Mouse (Mus musculus) embryonic facial prominence, embryonic 12.5 days (tissue): ENCODE results near the gene Sgpp2. TPM values are rescaled to one million over a fixed set of nuclear protein-coding genes. Genes with fewer than 3 reads are reported as not detected.

Source experiments
- ATAC-seq: fragments of 200-750 bp; cut with Nextera tagmentation; 2 replicates; pipeline ENCODE4 v1.8.0; 2017; ENCODE audit not compliant: insufficient number of reproducible peaks, insufficient read depth, low FRiP score, low TSS enrichment
- H3K27ac ChIP-seq: fragments of 300-500 bp; sonication (generic); 2 replicates; pipeline ENCODE4 v1.5.1; 2016; ENCODE audit warnings: mild to moderate bottlenecking
- H3K27me3 ChIP-seq: fragments of 300-500 bp; sonication (generic); 2 replicates; pipeline ENCODE4 v1.6.1; 2016; ENCODE audit warnings: mild to moderate bottlenecking, moderate library complexity
- H3K36me3 ChIP-seq: fragments of 300-500 bp; sonication (generic); 2 replicates; pipeline ENCODE4 v1.6.1; 2016; ENCODE audit warnings: mild to moderate bottlenecking
- H3K4me1 ChIP-seq: fragments of 300-500 bp; sonication (generic); 2 replicates; pipeline ENCODE4 v1.6.1; 2016
- H3K4me2 ChIP-seq: fragments of 300-500 bp; sonication (generic); replicated peaks from 2 replicates; pipeline ENCODE4 v1.6.1; 2016; ENCODE audit warnings: mild to moderate bottlenecking, moderate library complexity
- H3K4me3 ChIP-seq: fragments of 300-500 bp; sonication (generic); 2 replicates; pipeline ENCODE4 v1.5.1; 2016; ENCODE audit warnings: mild to moderate bottlenecking
- H3K9ac ChIP-seq: fragments of 300-500 bp; sonication (generic); 2 replicates; pipeline ENCODE4 v1.6.1; 2016; ENCODE audit warnings: mild to moderate bottlenecking, moderate library complexity
- H3K9me3 ChIP-seq: fragments of 300-500 bp; sonication (generic); 2 replicates; pipeline ENCODE4 v1.6.1; 2016; ENCODE audit warnings: mild to moderate bottlenecking, moderate library complexity
- WGBS: fragments of 180-500 bp; shearing (Covaris S2); methylation state at CpG from one replicate; pipeline ENCODE4 v1.1.7; 2016; 5-methylcytosine and 5-hydroxymethylcytosine counted together
- polyA plus RNA-seq: library from polyadenylated mRNA; unstranded; fragments of >200 nt; fragmentation: Nextera tagmentation; extraction: Ambion mirVana; gene quantifications from 2 replicates; pipeline ENCODE4 v1.2.1, GENCODE M21; 2016

Sgpp2 gene
- polyA plus RNA-seq, 1 experiment from 2014 or later = 4.2 TPM

DNA sequence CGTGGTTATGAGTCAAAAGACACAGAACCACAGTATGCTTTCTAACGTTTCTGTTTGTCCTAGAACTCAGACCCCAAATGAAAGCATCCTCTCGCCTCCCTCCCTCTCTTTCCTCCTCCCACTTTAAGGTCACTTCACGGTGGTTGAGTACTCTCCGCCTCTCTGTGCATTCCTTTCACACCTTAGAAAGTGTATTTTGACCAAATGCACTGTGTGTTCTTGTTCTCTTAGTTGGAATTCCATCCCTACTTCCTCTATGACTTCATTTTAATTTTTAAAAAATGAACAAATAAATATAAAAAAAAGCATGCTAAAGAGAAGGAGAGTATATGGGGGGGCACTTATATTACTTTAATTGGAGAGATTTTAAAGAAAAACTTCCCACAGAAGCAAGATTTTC lies 30.4 kb downstream of the Sgpp2 start:
- no peak overlapping the region for H3K27ac ChIP-seq
- H3K36me3 ChIP-seq = no peaks in the 10 kb centered on the region
- H3K4me3 ChIP-seq = no peak overlapping the region
- WGBS = 55% methylated on average over 5 of the region's 5 CpGs
- ATAC-seq = no peak
- H3K4me2 ChIP-seq = no peak overlapping the region
- no peaks in the 10 kb centered on the region for H3K27me3 ChIP-seq
- H3K4me1 ChIP-seq = peaks cover 7% of the 10 kb centered on the region; the same call in 1 of the 2 replicates
- no peaks in the 10 kb centered on the region for H3K9me3 ChIP-seq
- H3K9ac ChIP-seq = no peak overlapping the region

DNA sequence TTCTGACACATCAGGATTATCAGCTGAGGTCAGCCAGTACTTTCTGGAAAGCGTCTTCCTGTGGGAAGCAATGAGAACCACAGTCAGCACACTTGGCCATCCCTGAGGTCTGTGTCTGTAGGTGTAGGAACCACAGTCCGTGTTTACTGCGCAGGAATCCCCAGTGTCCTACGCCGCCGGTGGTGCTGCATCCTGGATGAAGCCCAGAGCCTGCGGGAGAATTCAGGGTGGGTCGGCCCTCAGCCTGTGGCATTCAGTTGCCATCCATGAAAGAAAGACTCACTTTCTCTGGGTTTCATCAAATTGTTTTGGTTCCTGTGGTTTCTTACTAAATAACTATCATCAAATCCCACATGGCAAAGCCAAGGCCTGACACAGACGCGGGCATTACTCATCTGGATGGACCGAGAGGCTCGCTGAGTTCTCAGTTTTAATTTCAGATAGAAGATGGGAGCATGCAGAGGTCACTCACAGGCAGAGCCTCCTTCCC lies 37.2 kb downstream of the Sgpp2 start:
- no peak overlapping the region for H3K4me3 ChIP-seq
- H3K27ac ChIP-seq = no peak overlapping the region
- H3K36me3 ChIP-seq = no peaks in the 10 kb centered on the region
- H3K27me3 ChIP-seq = no peaks in the 10 kb centered on the region
- ATAC-seq = no peak
- no peak overlapping the region for H3K4me2 ChIP-seq
- peaks cover 15% of the 10 kb centered on the region; the same call in 1 of the 2 replicates for H3K4me1 ChIP-seq
- H3K9ac ChIP-seq = no peak overlapping the region
- H3K9me3 ChIP-seq = no peaks in the 10 kb centered on the region
- 72% methylated on average over 12 of the region's 12 CpGs for WGBS

DNA sequence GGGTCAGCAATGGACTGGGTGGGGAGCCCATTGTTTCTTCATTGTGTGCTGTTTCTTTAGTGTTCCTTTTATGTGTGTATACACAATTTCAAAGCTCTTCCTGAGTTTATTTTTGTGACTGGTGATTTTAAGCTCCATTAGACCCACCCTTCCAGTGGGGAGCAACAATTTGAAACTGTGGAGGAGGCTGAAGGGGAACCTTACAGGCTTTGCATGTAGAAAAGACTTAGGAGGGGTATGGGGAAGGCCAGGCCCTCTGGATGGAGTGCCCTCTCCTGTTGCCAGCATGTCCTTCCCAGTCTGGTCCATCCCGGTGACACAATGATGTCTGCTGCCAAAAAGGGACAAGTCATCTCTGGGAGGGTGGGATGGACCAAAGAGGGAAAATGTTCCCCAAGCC lies 39.1 kb downstream of the Sgpp2 start:
- Histone ChIP-seq H3K4me3 (no peak overlapping the region), H3K27ac (no peak overlapping the region), H3K27me3 (no peaks in the 10 kb centered on the region), H3K9ac (no peak overlapping the region), H3K4me1 (peaks cover 8% of the 10 kb centered on the region; the same call in 1 of the 2 replicates), H3K9me3 (no peaks in the 10 kb centered on the region), H3K4me2 (no peak overlapping the region), H3K36me3 (no peaks in the 10 kb centered on the region)
- ATAC-seq = no peak
- 88% methylated on average over 1 of the region's 1 CpGs for WGBS

DNA sequence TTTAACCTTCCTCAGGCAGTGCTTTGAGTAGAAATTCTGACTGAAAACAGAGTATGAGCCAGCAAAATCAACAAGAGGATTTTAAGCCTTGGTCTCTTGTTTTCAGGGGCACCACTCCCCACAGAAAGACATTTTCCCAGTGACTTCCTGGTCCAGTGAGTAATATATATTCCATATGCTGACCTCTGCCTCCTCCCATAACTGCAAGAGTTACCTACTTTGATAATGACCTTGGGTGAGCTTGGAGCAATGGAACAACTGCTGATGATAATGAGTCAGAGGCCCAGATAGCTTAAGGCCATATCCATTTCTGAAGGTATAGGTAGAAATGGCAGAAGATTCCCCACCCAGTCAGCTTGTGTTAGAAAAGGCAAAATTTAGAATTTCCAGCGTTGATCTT lies 43.1 kb downstream of the Sgpp2 start:
- ATAC-seq = no peak
- H3K4me2 ChIP-seq = no peak overlapping the region
- WGBS = 90% methylated on average over 1 of the region's 1 CpGs
- no peaks in the 10 kb centered on the region for H3K36me3 ChIP-seq
- no peak overlapping the region for H3K4me3 ChIP-seq
- H3K9ac ChIP-seq = no peak overlapping the region
- peaks cover 8% of the 10 kb centered on the region; the same call in 1 of the 2 replicates for H3K4me1 ChIP-seq
- no peaks in the 10 kb centered on the region for H3K27me3 ChIP-seq
- H3K9me3 ChIP-seq = no peaks in the 10 kb centered on the region
- no peak overlapping the region for H3K27ac ChIP-seq

DNA sequence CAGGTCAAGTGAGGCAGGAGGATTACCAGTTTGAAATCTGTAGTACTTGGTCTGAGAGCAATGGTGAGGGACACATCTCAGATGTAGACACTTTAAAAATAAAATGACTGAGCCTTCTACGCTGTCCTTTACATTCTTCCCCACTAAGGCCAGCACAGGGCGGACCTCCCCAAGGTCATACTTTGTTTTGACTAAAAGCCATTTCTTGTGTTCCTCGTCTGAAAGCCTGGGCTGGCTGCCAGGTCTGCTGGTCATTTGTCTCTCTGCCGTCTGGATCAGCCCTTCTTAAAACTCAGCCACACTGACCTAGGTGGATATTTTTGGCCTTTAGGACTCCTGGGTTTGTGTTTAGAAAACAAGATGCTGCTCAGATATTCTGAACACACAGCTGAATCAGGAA lies 45.0 kb downstream of the Sgpp2 start:
- Histone ChIP-seq H3K27me3 (no peaks in the 10 kb centered on the region), H3K4me3 (no peak overlapping the region), H3K9ac (no peak overlapping the region), H3K4me2 (no peak overlapping the region), H3K36me3 (no peaks in the 10 kb centered on the region), H3K27ac (no peak overlapping the region), H3K9me3 (no peaks in the 10 kb centered on the region), H3K4me1 (peaks cover 8% of the 10 kb centered on the region; the same call in 1 of the 2 replicates)
- WGBS = 46% methylated on average over 4 of the region's 4 CpGs
- ATAC-seq = no peak

DNA sequence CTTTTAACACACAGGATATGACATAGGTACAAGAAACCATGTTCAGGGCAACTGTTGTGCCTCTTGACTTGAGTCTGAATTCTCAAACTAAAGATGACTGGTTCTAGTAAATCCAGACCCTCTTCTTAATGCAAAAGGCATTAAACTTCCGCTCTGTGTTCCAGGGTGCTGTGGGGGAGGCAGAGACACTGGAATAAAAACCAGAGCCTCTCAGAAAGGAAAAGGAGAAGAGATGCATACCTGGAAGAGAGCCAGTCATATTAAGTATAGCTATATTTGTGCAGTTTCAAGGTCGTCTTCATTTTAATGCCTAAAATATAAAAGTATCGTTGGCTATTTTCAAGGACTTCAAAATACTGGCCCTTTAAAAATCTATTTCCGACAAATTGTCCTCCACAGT lies 47.3 kb downstream of the Sgpp2 start:
- H3K9me3 ChIP-seq = no peaks in the 10 kb centered on the region
- H3K27ac ChIP-seq = no peak overlapping the region
- no peak for ATAC-seq
- no peaks in the 10 kb centered on the region for H3K36me3 ChIP-seq
- H3K4me3 ChIP-seq = no peak overlapping the region
- WGBS = 81% methylated on average over 4 of the region's 4 CpGs
- H3K4me2 ChIP-seq = no peak overlapping the region
- no peaks in the 10 kb centered on the region for H3K4me1 ChIP-seq
- no peaks in the 10 kb centered on the region for H3K27me3 ChIP-seq
- H3K9ac ChIP-seq = no peak overlapping the region

DNA sequence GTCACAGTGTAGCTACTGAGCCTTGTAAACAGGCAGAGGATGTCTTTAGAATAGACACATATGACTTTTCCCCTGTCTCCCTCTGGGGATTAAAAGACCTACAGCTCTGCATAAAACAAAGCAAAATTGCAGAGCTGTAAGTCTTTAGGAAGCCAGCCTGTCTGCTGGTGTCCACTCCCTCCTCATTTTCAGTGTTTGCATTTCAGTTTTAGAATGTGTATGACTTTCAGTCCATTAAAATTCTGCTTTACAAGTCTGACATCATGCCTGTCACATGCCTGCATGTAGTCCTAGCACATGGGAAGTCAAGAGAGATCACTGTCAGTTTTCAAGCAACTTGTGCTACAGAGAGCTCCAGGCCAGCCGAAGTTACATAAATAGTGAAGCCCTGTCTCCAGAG lies 47.7 kb downstream of the Sgpp2 start:
- no peaks in the 10 kb centered on the region for H3K27me3 ChIP-seq
- H3K9me3 ChIP-seq = no peaks in the 10 kb centered on the region
- H3K4me3 ChIP-seq = no peak overlapping the region
- H3K4me2 ChIP-seq = no peak overlapping the region
- H3K9ac ChIP-seq = no peak overlapping the region
- H3K4me1 ChIP-seq = no peaks in the 10 kb centered on the region
- no peak overlapping the region for H3K27ac ChIP-seq
- no peak for ATAC-seq
- H3K36me3 ChIP-seq = no peaks in the 10 kb centered on the region
- 68% methylated on average over 1 of the region's 1 CpGs for WGBS

DNA sequence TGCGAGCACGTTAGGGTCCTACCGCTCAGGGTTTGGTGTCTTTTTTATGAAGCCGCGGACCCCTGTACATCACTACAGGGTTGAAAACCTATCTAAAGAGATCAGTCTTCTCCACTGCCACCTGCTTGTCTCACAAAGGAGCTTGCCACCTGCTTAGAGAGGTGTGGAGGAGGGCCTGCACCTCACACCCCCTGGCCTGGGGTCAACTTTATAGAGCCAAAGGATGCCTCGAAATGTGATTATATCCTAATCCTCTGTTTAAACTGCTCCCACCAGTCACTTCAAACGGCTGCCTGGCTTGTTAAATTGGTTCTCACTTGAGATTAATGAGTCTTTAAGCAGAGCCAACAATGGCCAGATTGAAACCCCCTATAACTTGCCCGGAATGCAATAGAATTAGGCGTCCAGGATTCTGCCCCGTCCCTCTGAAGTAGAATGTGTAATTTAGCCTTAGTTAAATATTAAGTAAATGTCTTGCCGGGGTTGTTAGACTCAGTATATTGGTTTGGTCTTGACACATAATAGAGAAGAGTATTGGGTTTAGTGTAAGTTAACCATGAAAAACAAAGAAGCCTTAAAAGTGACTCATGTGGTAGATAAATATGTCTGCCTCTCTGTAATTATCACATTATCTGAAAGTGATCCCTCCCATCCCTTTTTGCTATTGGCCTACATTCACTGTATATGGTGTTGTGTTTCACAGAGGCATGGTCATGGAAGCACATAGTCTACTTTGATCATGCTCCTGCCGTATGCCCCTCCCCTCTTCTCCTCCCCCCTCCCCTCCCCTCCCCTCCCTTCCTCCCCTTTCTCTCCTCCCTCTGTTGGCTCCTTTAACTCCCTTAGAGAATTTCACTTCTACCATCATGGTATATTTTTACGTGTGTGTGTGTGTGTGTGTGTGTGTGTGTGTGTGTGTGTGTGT lies 54.1 kb downstream of the Sgpp2 start:
- no peak overlapping the region for H3K27ac ChIP-seq
- H3K9ac ChIP-seq = no peak overlapping the region
- 56% methylated on average over 13 of the region's 13 CpGs for WGBS
- ATAC-seq = no peak
- H3K4me1 ChIP-seq = no peaks in the 10 kb centered on the region
- no peaks in the 10 kb centered on the region for H3K36me3 ChIP-seq
- H3K4me2 ChIP-seq = no peak overlapping the region
- no peaks in the 10 kb centered on the region for H3K27me3 ChIP-seq
- no peak overlapping the region for H3K4me3 ChIP-seq
- H3K9me3 ChIP-seq = no peaks in the 10 kb centered on the region

DNA sequence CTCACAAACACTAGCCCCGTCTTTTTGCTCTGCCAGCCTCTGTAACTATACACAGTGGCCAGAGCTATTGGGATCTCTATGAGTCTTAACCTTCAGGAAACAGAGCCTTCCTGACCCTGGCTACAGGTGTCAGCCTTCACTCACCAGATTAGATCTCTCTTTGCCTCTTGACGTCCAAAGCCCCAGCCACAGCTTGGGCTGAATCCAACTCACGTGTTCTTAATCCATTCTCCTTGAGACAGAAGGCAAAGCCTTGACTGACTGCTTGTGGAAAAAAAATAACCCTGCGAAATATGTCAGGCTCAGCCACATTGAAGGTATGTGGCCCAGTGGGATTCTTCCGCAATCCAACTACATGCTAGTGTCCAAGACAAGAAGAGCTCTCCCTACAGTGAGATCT lies 57.7 kb downstream of the Sgpp2 start:
- H3K4me2 ChIP-seq = no peak overlapping the region
- H3K9me3 ChIP-seq = no peaks in the 10 kb centered on the region
- no peaks in the 10 kb centered on the region for H3K27me3 ChIP-seq
- H3K27ac ChIP-seq = no peak overlapping the region
- no peaks in the 10 kb centered on the region for H3K36me3 ChIP-seq
- ATAC-seq = 0 out of 2 replicates have a peak, but pooled peaks have one; percentile 43
- no peaks in the 10 kb centered on the region for H3K4me1 ChIP-seq
- no peak overlapping the region for H3K4me3 ChIP-seq
- no peak overlapping the region for H3K9ac ChIP-seq
- 60% methylated on average over 5 of the region's 5 CpGs for WGBS

DNA sequence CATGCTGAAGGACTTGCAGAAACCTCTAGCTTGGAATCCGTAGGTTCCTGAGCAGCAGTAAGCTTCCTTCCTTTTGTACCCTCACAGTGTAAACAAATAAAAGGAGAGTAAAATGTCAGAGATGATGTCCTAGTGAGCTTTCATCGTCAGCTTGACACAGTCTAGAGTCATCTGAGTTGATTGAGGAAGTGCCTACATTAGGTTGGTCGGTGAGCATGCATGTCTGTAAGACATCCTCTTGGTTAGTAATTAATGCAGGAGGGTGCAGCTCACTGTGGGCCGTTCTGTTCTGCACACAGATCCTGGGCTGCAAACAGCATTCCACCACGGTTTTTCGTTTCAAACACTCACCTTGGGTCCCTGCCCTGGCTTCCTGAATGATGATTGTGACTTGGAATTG lies 60.0 kb downstream of the Sgpp2 start:
- H3K9me3 ChIP-seq = no peaks in the 10 kb centered on the region
- no peak overlapping the region for H3K4me2 ChIP-seq
- no peak overlapping the region for H3K27ac ChIP-seq
- H3K4me1 ChIP-seq = no peaks in the 10 kb centered on the region
- no peaks in the 10 kb centered on the region for H3K36me3 ChIP-seq
- H3K4me3 ChIP-seq = no peak overlapping the region
- H3K27me3 ChIP-seq = no peaks in the 10 kb centered on the region
- ATAC-seq = no peak
- WGBS = 41% methylated on average over 6 of the region's 6 CpGs
- no peak overlapping the region for H3K9ac ChIP-seq

DNA sequence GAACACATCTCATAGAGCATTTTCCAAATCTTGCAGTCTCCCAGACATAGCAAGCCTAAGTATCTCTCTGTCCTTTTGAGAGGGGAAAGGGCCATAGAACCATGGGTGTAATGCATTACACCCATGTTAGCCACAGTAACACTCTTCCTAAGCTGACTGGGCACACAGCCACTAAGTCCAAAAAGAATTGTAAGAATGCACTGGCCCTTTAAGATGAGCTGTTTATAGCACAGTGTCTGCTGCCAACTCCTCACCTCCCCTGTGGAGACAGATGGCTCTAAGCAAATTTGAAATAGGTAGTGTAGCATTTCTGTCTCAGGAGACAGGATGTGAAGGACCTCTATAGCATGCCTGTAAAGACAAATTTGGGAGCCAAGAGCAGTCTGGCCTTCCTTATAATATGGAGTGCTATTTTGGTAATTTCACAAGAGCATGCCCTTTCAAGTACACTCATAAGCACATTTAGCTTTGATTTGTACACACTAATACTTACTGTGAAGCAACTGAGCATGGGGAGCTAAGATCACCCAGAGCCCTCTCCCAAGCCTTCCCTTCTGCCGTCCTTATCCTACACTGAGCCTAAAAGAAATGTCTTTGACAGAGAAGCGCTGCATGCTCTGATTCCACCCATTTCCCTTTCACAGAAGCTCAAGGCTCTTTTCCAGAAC lies 61.6 kb downstream of the Sgpp2 start:
- ATAC-seq = no peak
- no peak overlapping the region for H3K9ac ChIP-seq
- WGBS = 80% methylated on average over 2 of the region's 2 CpGs

DNA sequence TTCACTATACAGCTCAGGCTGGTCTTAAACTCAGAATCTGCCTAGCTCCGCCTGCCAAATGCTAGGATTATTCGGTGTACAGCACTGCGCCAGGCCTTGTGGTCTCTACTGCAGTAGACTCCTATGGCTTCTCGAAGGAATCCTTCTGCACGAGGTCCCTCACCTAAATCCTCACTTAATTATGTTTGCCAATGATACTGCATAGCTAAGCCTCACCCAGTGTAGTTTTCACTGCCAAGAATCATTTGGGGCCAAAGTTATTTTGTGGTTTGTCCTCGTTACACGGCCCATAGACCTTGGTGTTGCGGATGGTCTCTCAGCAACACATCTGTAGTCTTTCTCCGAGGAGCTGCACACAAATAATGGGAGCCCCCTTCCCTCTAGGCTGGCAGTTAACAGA lies 62.2 kb downstream of the Sgpp2 start:
- WGBS = 93% methylated on average over 9 of the region's 9 CpGs
- no peak overlapping the region for H3K4me2 ChIP-seq
- ATAC-seq = no peak
- H3K4me3 ChIP-seq = no peak overlapping the region
- no peak overlapping the region for H3K27ac ChIP-seq
- no peaks in the 10 kb centered on the region for H3K27me3 ChIP-seq
- H3K36me3 ChIP-seq = no peaks in the 10 kb centered on the region
- no peaks in the 10 kb centered on the region for H3K4me1 ChIP-seq
- no peaks in the 10 kb centered on the region for H3K9me3 ChIP-seq
- no peak overlapping the region for H3K9ac ChIP-seq

More for the DNA sequence above, 61.6 kb downstream of the Sgpp2 start:
- no peaks in the 10 kb centered on the region for H3K4me1 ChIP-seq
- no peak overlapping the region for H3K27ac ChIP-seq
- H3K9me3 ChIP-seq = no peaks in the 10 kb centered on the region
- no peak overlapping the region for H3K4me2 ChIP-seq
- no peaks in the 10 kb centered on the region for H3K36me3 ChIP-seq
- no peaks in the 10 kb centered on the region for H3K27me3 ChIP-seq
- H3K4me3 ChIP-seq = no peak overlapping the region
